Mouse (Mus musculus): ENCODE measurements around the gene Sh3bgr. TPM values are rescaled to one million over a fixed set of nuclear protein-coding genes. Genes with fewer than 3 reads are reported as not detected.

Gene Sh3bgr
- polyA plus RNA-seq, 1 experiment from 2014 or later = 60.9 TPM

GRCm38 (mm10) chr16:96159794-96160346, 40.4 kb upstream of the Sh3bgr start:
- peak overlapping the region; percentile 92 for H3K9ac ChIP-seq (ENCODE audit: low read length)
- no peaks in the 10 kb centered on the region for H3K9me3 ChIP-seq (replicated peaks; ENCODE audit: control insufficient read depth, low read length)
- H3K4me1 ChIP-seq (ENCODE audit: control insufficient read depth, insufficient read depth, low read length) = peaks cover 7% of the 10 kb centered on the region
- H3K27me3 ChIP-seq (ENCODE audit: control insufficient read depth, insufficient read depth, low read length) = no peaks in the 10 kb centered on the region
- peak overlapping the region; percentile 75 for H3K27ac ChIP-seq (ENCODE audit: low read length)
- H3K4me2 ChIP-seq (ENCODE audit: low read depth, low read length) = peak overlapping the region; percentile 98
- ATAC-seq (ENCODE audit: insufficient read depth, low FRiP score) = no peak
- H3K36me3 ChIP-seq (ENCODE audit: control insufficient read depth, insufficient read depth, low read length) = no peaks in the 10 kb centered on the region
- H3K4me3 ChIP-seq (replicated peaks; ENCODE audit: low read length) = peak overlapping the region; percentile 61
- 82% methylated on average over 20 of the region's 20 CpGs for WGBS

GRCm38 (mm10) chr16:96160927-96161326, 39.3 kb upstream of the Sh3bgr start:
- WGBS = 61% methylated on average over 1 of the region's 1 CpGs
- no peaks in the 10 kb centered on the region for H3K27me3 ChIP-seq (ENCODE audit: control insufficient read depth, insufficient read depth, low read length)

GRCm38 (mm10) chr16:96161336-96161735, 38.9 kb upstream of the Sh3bgr start:
- H3K27me3 ChIP-seq (ENCODE audit: control insufficient read depth, insufficient read depth, low read length) = no peaks in the 10 kb centered on the region
- H3K4me1 ChIP-seq (ENCODE audit: control insufficient read depth, insufficient read depth, low read length) = peaks cover 7% of the 10 kb centered on the region
- H3K9ac ChIP-seq (ENCODE audit: low read length) = no peak overlapping the region
- WGBS = 88% methylated on average over 4 of the region's 4 CpGs
- no peak overlapping the region for H3K27ac ChIP-seq (ENCODE audit: low read length)
- no peaks in the 10 kb centered on the region for H3K9me3 ChIP-seq (replicated peaks; ENCODE audit: control insufficient read depth, low read length)
- no peak overlapping the region for H3K4me2 ChIP-seq (ENCODE audit: low read depth, low read length)
- H3K36me3 ChIP-seq (ENCODE audit: control insufficient read depth, insufficient read depth, low read length) = no peaks in the 10 kb centered on the region
- no peak for ATAC-seq (ENCODE audit: insufficient read depth, low FRiP score)
- H3K4me3 ChIP-seq (replicated peaks; ENCODE audit: low read length) = no peak overlapping the region

More at GRCm38 (mm10) chr16:96160927-96161326, 39.3 kb upstream of the Sh3bgr start:
- no peaks in the 10 kb centered on the region for H3K36me3 ChIP-seq (ENCODE audit: control insufficient read depth, insufficient read depth, low read length)
- H3K9ac ChIP-seq (ENCODE audit: low read length) = no peak overlapping the region
- no peak overlapping the region for H3K4me2 ChIP-seq (ENCODE audit: low read depth, low read length)
- no peak overlapping the region for H3K4me3 ChIP-seq (replicated peaks; ENCODE audit: low read length)
- no peak overlapping the region for H3K27ac ChIP-seq (ENCODE audit: low read length)
- no peaks in the 10 kb centered on the region for H3K9me3 ChIP-seq (replicated peaks; ENCODE audit: control insufficient read depth, low read length)
- peaks cover 7% of the 10 kb centered on the region for H3K4me1 ChIP-seq (ENCODE audit: control insufficient read depth, insufficient read depth, low read length)
- ATAC-seq (ENCODE audit: insufficient read depth, low FRiP score) = no peak

- H3K27ac ChIP-seq (ENCODE audit: low read length) = no peak overlapping the region
- H3K9me3 ChIP-seq (replicated peaks; ENCODE audit: control insufficient read depth, low read length) = no peaks in the 10 kb centered on the region
- ATAC-seq (ENCODE audit: insufficient read depth, low FRiP score) = no peak
- H3K4me2 ChIP-seq (ENCODE audit: low read depth, low read length) = no peak overlapping the region
- no peaks in the 10 kb centered on the region for H3K36me3 ChIP-seq (ENCODE audit: control insufficient read depth, insufficient read depth, low read length)
- no peak overlapping the region for H3K9ac ChIP-seq (ENCODE audit: low read length)
- H3K4me1 ChIP-seq (ENCODE audit: control insufficient read depth, insufficient read depth, low read length) = no peaks in the 10 kb centered on the region
- H3K4me3 ChIP-seq (replicated peaks; ENCODE audit: low read length) = no peak overlapping the region
- H3K27me3 ChIP-seq (ENCODE audit: control insufficient read depth, insufficient read depth, low read length) = no peaks in the 10 kb centered on the region
- 51% methylated on average over 4 of the region's 4 CpGs for WGBS
Measured at GRCm38 (mm10) chr16:96165723-96166264, 34.5 kb upstream of the Sh3bgr start.

GRCm38 (mm10) chr16:96168837-96169236, 31.4 kb upstream of the Sh3bgr start:
- Histone ChIP-seq H3K4me3 (replicated peaks; ENCODE audit: low read length) (no peak overlapping the region), H3K4me2 (ENCODE audit: low read depth, low read length) (no peak overlapping the region), H3K36me3 (ENCODE audit: control insufficient read depth, insufficient read depth, low read length) (no peaks in the 10 kb centered on the region), H3K9me3 (replicated peaks; ENCODE audit: control insufficient read depth, low read length) (no peaks in the 10 kb centered on the region), H3K9ac (ENCODE audit: low read length) (no peak overlapping the region), H3K27me3 (ENCODE audit: control insufficient read depth, insufficient read depth, low read length) (no peaks in the 10 kb centered on the region), H3K27ac (ENCODE audit: low read length) (no peak overlapping the region), H3K4me1 (ENCODE audit: control insufficient read depth, insufficient read depth, low read length) (no peaks in the 10 kb centered on the region)
- WGBS = 86% methylated on average over 4 of the region's 4 CpGs
- no peak for ATAC-seq (ENCODE audit: insufficient read depth, low FRiP score)

- Histone ChIP-seq H3K4me1 (ENCODE audit: control insufficient read depth, insufficient read depth, low read length) (no peaks in the 10 kb centered on the region), H3K9ac (ENCODE audit: low read length) (no peak overlapping the region), H3K27me3 (ENCODE audit: control insufficient read depth, insufficient read depth, low read length) (no peaks in the 10 kb centered on the region), H3K4me3 (replicated peaks; ENCODE audit: low read length) (no peak overlapping the region), H3K4me2 (ENCODE audit: low read depth, low read length) (no peak overlapping the region), H3K27ac (ENCODE audit: low read length) (no peak overlapping the region), H3K9me3 (replicated peaks; ENCODE audit: control insufficient read depth, low read length) (no peaks in the 10 kb centered on the region), H3K36me3 (ENCODE audit: control insufficient read depth, insufficient read depth, low read length) (no peaks in the 10 kb centered on the region)
- no peak for ATAC-seq (ENCODE audit: insufficient read depth, low FRiP score)
- 45% methylated on average over 8 of the region's 8 CpGs for WGBS
Measured at GRCm38 (mm10) chr16:96173648-96174047, 26.6 kb upstream of the Sh3bgr start.

- no peak overlapping the region for H3K9ac ChIP-seq (ENCODE audit: low read length)
- WGBS = 44% methylated on average over 2 of the region's 2 CpGs
- no peak overlapping the region for H3K4me3 ChIP-seq (replicated peaks; ENCODE audit: low read length)
- H3K36me3 ChIP-seq (ENCODE audit: control insufficient read depth, insufficient read depth, low read length) = no peaks in the 10 kb centered on the region
- no peaks in the 10 kb centered on the region; the same call in 1 of the 2 replicates for H3K9me3 ChIP-seq (replicated peaks; ENCODE audit: control insufficient read depth, low read length)
- no peak overlapping the region for H3K4me2 ChIP-seq (ENCODE audit: low read depth, low read length)
- H3K27me3 ChIP-seq (ENCODE audit: control insufficient read depth, insufficient read depth, low read length) = no peaks in the 10 kb centered on the region
- no peaks in the 10 kb centered on the region for H3K4me1 ChIP-seq (ENCODE audit: control insufficient read depth, insufficient read depth, low read length)
- H3K27ac ChIP-seq (ENCODE audit: low read length) = no peak overlapping the region
- no peak for ATAC-seq (ENCODE audit: insufficient read depth, low FRiP score)
Measured at GRCm38 (mm10) chr16:96175399-96175798, 24.9 kb upstream of the Sh3bgr start.

GRCm38 (mm10) chr16:96179156-96179555, 21.1 kb upstream of the Sh3bgr start:
- Histone ChIP-seq H3K4me3 (replicated peaks; ENCODE audit: low read length) (no peak overlapping the region), H3K27me3 (ENCODE audit: control insufficient read depth, insufficient read depth, low read length) (no peaks in the 10 kb centered on the region), H3K9me3 (replicated peaks; ENCODE audit: control insufficient read depth, low read length) (no peaks in the 10 kb centered on the region; the same call in 1 of the 2 replicates), H3K4me2 (ENCODE audit: low read depth, low read length) (no peak overlapping the region), H3K36me3 (ENCODE audit: control insufficient read depth, insufficient read depth, low read length) (no peaks in the 10 kb centered on the region), H3K9ac (ENCODE audit: low read length) (no peak overlapping the region), H3K4me1 (ENCODE audit: control insufficient read depth, insufficient read depth, low read length) (no peaks in the 10 kb centered on the region), H3K27ac (ENCODE audit: low read length) (no peak overlapping the region)
- no peak for ATAC-seq (ENCODE audit: insufficient read depth, low FRiP score)

GRCm38 (mm10) chr16:96187619-96188018, 12.6 kb upstream of the Sh3bgr start:
- H3K4me3 ChIP-seq (replicated peaks; ENCODE audit: low read length) = no peak overlapping the region
- peaks cover 5% of the 10 kb centered on the region; the same call in 1 of the 2 replicates for H3K4me1 ChIP-seq (ENCODE audit: control insufficient read depth, insufficient read depth, low read length)
- H3K9ac ChIP-seq (ENCODE audit: low read length) = no peak overlapping the region
- no peaks in the 10 kb centered on the region for H3K36me3 ChIP-seq (ENCODE audit: control insufficient read depth, insufficient read depth, low read length)
- peaks cover 4% of the 10 kb centered on the region; the same call in 1 of the 2 replicates for H3K9me3 ChIP-seq (replicated peaks; ENCODE audit: control insufficient read depth, low read length)
- ATAC-seq (ENCODE audit: insufficient read depth, low FRiP score) = no peak
- 83% methylated on average over 5 of the region's 5 CpGs for WGBS
- no peak overlapping the region for H3K4me2 ChIP-seq (ENCODE audit: low read depth, low read length)
- no peaks in the 10 kb centered on the region for H3K27me3 ChIP-seq (ENCODE audit: control insufficient read depth, insufficient read depth, low read length)
- no peak overlapping the region for H3K27ac ChIP-seq (ENCODE audit: low read length)
